Mouse (Mus musculus): ENCODE results near the gene Gm10097. TPM values are rescaled to one million over a fixed set of nuclear protein-coding genes. Genes with fewer than 3 reads are reported as not detected.

The Gm10097 gene
- polyA plus RNA-seq (2012) = not detected in 2 replicates

GRCm38 (mm10) chr10:5068676-5069265, at the start of gene Gm10097:
Gene Gm10097, plus strand, starts transcription at chr10:5069192.

